Mouse (Mus musculus) adrenal gland, postnatal 36 days (tissue): ENCODE data around the gene Kank1. TPM values are rescaled to one million over a fixed set of nuclear protein-coding genes. Genes with fewer than 3 reads are reported as not detected.

Experiments
- DNase-seq, 2 experiments: peaks; one replicate each; pipeline ENCODE4 v3.0.0; 2021; ENCODE audit warnings: mixed read lengths in 1 of 2
- total RNA-seq, 2 experiments: library from RNA; stranded (reverse); gene quantifications; 2 replicates each; pipeline ENCODE4 v1.2.3; 2021

Gene Kank1
- total RNA-seq, 2 experiments from 2014 or later = 12.4 to 15.9 TPM

DNA sequence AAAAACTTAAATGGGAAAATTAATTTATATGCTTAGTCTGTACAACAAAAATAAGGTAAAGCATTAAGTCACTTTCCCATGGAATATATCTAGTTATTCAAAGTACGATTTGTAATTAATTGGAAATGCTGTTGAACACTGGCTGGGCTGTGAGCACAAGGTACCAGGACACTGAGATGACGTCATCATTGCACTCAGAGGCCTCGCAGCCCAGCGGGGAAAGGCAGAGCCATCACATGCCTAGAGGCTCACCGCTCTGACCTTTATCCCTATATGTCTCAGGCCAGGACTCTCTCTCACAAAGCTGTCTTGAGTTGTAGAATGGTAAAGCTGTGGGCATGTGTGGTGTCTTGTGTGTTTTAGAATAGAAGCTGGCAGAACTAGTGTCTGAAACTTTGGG is 128.9 kb downstream of the Kank1 start:
- DNase-seq = no peak

DNA sequence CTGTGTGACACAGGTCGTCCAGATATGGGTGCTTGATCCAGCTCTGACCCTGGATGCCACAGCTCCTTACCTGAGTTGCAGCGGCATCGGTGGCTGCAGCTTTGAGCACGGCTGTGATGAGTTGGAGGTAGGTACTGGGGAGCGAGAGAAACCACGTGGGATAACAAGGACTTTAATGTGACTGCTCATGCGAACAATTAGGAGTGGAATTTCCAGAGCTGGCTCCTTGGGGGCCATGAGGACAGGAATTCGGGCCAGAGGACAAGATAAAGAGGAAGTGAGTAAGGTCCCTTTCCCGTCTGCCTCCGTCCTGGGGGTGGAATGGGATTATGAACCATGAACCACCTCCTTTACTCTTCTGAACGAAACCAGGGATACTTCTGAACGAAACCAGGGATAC is 129.8 kb downstream of the Kank1 start:
- no peak for DNase-seq

DNA sequence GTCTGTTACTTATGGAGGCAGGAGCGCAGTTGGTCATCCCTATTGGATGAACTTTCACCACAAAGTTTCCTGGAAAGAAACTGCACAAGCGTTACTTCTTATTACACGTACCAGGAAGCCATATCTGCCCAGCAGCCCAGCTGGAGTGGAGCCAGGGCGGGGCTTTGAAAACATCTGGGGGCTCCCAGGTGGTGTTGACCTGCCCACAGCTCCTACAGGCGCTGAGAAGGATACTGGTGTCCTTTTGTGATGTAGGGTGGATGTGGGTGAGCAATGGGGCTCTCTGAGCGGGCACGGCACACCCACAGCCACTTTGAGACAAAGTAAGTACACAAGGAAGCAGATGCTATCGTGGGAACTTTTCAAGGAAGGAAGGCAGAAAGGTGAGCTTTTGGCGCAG is 133.7 kb downstream of the Kank1 start:
- no peak for DNase-seq

DNA sequence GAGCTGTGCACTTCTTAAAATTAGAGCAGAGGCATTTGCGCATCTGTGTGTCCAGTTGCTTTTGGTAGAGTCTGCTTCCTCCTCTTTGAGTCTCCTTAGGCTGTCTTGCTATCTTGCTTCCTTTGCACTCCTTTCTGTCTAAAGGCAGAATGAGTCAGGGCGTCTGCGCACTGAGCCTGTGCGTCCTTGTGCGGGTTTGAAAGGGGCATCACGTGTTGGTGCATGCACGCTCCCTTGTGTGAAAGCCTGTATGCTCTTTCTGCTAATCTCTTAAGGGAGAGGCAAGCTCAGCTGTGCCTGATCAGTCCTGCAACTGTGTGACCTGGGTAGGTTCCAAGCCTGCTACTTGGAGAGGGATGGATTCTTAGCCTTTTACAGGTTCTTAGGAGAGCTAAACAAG is 136.0 kb downstream of the Kank1 start:
- DNase-seq = no peak

DNA sequence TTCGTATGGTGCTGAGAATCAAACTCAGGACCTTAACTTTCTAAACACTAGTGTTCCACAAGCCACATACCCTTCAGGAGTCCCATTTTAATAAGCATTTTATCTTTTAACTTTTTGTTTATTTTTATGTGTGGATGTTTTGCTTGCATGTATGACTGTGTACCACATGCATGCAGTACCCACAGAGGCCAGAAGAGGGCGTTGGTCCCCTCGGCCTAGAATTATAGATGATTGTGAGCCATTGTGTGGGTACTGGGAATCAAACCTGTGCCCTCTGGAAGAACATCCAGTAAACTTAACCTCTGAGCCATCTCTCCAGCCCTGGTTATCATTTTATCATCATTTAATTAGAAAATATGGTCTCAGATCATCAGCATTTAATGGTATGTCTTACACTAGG is 136.8 kb downstream of the Kank1 start:
- DNase-seq = no peak

DNA sequence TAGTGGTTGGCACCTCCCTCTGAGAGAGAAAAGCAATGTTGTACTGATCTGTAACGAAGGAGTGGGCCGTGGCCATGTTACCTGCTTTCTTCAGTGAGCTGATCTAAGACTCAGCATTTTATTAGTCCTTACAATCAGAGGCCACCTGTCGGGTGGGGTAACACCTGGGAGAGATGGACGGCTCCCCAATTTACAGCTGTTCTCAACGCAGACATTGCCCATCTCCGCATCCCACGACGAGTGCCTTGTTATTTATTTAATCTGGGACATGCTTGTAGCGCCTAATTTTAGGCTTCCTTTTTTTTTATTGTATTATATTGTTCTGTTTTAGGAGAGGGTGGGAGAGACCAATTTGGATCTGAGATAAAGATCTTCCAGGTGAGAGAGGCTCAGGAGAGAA is 137.4 kb downstream of the Kank1 start:
- DNase-seq = no peak

DNA sequence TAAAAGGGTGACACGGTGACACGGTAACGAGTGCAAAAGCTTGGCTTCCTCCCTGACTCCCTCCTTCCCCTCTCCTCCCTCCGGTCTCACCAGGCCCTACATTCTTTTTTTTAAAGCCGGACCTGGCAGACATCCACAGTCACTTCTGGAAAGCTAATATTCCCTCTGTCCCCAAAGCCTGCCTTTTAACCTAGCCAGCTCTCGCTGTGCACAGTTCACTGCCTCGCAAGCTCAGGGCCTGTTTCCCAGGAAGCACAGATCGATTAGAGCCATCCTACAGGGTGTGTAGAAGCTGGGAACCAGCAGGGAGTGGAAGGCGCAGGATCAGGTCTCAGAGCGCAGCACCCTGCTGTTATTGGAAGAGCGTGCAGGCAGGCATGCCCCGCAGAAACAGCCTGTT is 138.2 kb downstream of the Kank1 start:
- DNase-seq = peak in 1 of 2 experiments; percentile 56

DNA sequence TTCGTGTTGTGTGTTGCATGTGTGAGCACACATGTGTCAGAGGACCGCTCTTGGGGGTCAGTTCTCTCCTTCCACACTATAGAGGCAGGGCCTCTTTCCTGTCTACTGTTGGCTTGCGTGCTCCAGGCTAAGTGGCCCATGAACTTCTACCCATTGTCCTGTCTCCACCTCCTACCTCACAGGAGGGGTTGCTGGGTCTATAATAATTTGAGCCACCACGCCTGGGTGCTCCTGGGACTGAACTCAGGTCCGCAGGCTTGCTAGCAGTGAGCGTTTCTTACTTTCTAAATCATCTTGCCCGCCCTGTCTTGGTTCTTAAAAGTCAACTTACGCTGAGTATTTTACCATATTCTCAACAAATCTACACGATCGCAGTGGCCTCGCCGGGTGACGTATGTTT is 140.1 kb downstream of the Kank1 start:
- no peak for DNase-seq

DNA sequence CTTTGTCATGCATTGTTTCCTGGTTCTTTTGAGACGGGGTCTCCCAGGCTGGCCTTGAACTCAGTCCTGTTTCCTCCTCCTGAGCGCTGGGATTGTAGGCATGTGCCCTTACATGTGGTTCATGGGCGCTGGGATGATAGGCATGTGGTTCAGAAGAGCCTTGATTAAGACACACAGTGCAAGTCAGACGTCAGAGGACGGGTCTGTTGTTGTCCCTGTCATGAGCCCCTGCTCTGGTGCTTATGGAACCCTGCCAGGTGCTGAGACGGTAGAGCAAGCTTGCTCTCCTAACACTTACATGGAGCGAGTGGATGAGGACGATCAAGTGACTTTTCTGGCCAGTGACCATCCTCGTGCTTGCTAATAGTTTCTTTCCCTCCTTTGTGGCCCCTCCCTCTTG is 143.9 kb downstream of the Kank1 start:
- no peak for DNase-seq

DNA sequence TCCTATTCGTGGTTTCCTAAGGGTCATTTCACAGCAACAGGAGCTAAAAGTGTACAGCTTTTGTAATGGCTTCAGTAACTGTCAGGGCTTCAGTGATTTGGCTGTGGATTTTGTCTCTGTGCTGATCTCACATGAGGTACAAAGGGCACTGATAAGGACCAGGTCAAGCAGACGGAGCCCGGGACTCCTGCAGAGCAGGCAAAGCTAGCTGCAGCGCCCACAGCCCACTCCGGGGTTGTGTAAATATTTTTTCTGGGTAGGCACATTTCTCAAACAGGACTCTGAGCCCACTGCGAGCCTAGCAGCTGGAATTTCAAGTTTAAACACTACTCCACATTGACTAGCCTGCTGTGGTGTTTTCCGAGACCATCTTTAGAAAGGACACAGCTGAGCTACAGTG is 145.2 kb downstream of the Kank1 start:
- DNase-seq = no peak

DNA sequence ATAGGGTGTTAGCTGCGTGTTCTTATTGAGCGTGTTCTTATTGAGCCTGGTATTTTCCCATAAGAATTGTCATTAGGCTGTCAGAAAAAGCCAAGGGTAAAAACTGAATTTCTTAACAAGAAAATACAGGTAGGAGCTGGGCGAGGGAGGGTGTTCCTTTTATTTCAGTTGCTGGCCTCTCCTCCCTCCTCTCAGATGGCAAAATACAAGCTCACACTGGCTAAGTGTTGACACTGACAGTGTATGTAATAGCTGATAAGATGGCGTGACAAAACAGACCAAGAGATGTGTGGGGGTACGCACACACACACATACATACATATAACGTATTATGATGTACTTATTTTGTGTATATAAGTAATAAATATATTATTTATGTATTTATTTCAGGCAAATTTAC is 145.7 kb downstream of the Kank1 start:
- no peak for DNase-seq

DNA sequence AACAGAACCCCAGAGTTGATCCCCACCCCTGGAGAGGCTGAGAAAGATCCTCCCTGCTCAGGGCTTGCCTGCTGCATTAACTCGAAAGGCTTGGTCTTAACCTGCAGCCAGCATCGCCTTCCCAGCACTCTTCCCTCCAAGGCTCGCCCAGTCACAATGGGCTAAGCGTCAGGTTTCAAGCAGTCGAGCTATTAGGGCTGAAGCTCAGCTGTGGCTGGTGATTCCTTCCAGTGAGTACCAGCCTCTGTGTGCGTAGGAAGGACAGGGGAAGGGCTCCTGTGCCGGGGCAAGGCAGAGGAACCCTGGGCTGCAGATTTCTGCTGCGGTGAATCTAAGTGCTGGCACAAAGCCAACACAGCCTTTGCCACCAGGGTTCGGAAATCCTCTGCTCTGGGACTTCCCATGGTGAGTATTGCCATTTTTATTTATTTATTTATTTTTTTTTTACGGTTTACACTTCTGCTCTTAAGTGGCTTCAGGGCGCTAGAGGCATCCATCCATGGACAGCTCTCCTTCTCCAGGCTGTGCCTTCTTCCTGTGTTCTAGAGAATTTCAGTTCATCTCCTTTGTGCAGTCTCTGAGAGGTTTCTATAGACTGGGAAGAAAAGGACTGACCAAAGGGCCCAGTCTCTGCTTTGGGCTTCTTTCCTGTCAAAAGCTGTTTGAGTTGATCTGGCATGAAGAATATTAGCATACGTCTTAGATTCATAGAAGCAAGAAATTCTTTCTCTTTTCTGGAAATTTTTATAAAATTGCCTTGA is 146.8 kb downstream of the Kank1 start:
- peak in 1 of 2 experiments; percentile 42 for DNase-seq

DNA sequence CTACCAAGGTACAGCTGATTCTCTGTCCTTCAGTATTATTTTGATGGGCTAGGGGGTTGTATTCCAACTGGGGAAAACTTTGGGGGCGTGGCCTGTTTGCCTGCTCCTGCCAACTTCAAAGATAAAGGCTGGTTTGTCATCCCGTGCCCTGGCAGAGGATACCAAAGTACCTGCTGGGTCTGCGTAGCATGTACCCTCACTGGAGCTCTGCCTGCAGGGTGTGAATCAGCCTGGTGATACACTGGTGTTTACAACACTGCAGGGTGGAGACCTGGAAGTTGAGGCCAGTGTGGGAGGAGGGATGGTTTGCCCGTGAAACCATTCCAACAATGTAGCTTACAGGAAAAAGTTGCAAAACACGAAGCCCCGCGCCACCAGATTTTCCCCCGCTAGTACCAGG is 149.2 kb downstream of the Kank1 start:
- peak in 1 of 2 experiments; percentile 29 for DNase-seq

DNA sequence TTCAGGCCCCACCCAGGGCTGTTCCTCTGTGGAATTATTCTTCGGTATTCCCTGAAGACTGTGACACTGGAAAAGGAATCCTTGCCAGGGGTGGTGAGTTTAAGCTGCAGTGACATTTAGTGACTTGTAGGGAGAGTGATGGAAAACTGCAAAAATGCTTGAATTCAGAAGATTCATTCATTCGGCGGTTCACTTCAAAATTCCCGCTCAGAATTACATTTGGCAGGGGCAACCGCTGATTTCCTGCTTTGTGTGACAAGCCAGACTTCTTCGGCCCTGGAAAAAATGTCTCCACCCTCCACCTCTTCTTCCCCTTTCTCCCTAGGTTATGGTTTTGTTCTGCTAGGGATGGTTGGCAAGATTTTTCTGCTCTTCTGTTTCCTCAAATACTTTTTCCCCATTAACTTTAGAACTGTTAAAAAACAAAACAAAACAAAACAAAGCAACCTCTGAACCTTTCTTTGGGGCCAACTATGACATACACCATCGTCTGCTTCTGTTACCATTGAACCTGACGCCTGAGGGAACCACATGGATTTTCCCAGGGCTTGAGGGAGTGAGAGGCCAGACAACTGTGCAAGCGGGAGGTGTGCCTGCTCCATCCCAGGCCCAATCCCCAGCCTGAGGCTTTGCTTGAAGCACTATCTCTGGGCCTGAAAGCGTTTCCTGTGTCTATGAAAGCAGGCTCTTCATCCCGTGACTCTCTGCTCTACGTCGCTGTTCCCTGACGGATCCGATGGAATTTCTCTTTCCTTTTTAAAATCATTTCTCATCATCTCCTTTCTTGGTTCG is 150.1 kb downstream of the Kank1 start:
- DNase-seq = no peak

DNA sequence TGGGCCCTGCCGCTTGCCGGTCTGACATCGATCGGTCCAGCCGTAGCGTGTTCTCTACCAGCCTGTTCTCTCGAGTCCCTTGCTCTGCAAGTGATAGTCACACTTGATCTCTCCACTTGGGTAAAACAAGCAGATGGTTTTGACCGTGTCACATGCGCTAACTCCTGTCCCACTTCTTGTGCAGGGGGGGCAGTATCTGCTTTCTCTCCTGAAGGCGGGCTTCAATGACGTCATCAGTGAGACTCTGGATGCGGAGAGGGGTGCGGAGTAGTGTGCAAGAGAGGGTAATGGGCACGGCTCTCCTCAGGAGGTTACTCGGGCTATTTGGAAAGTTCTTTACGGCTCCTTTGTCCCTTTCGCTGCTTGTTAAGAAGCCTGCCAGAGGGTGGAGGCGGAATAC is 151.1 kb downstream of the Kank1 start:
- DNase-seq = no peak

DNA sequence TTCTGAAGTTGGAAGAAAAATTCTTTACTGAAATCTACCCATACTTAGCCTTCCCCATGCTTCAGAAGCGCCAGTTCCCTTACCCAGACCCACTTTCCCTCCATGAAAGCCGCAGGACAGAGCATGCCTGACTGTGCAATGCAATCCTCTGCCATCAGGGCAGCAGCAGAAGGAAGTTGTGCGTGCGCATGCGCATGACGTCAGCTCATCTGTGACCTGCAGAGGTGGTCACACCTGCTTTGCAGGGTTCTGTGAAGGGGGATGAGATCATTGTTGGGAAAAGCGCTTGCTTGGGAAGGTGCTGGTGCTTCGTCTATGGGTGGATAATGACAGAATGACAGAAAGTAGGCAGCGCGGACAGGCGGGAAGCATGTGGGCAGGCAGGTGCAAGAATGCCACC is 155.4 kb downstream of the Kank1 start:
- DNase-seq = no peak

DNA sequence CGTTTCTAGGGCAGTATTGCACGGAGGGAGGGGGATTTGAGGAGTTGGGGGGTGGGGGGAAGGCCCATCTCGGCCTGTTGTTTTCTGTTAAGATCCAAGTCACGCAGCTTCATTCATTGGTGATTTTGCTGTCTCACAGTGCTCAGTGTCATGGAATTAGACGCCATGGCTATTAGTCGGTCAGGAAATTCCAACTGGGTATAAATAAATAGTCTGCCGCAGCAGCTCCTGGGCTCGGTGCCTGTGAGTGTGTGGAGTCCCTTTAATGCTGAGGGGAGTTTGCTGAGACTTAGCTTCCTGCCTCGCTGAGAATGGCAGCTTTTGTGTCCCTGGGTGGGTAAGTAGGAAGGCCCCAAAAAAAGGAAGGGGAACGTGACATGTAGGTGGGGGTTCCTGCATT is 158.3 kb downstream of the Kank1 start:
- DNase-seq = peak in 1 of 2 experiments; percentile 42

DNA sequence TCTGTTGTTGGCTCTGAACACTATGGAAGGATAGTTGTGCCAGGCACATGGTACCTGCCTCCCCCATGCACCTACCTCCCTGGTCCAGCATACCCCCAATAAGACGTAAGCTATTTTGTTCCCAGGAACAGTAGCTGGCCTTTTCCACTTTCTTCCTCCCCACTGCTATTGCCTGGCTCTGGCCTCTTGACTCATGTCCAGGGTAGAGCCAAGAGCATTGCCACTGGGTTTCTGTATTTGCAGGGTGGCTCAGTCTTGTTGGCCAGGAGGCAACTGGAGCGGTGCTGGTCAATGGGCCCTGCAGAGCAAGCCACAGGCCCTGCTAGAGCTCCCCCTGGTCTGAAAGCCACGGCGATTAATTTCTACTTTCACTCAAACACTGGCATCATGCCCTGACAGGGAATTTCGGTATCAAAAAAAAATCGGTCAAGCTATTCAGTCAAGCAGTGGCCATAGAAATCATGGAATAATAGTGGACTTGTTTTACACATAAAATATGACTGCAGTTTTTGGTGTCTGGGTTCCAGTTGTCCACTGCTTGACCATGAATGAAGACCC is 160.0 kb downstream of the Kank1 start:
- no peak for DNase-seq

DNA sequence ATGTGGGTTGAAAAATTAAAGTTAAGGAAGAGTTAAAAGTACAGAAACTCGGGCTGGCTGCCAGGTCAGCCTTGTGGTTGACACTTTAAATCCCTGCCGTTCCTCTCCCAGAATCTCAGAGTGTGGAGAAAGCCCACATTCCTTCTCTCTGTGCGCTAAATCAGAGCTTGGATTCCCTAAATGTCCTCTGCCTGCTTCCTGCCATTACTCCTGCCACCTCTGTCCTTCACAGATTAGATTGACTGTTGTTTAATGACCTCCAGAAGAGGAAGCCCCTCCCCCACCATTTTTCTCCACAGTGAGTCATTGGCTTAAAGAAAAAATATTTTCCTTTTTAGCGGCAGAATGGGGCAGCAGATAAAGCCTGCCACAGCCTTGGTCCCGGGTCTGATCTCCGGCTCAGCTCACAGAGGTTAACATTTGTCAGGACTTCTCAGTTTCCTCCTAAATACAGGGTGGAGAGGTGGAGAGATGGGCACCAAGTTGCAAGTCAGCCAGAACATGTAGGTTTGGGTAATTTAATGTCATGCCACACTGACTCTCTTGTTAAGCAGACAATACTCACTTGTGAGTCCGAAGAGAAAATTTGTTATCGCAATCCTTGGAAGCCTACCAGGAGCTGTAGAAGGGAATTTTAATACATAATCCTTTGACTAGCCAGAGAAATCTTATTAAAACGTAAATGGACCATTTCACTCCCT is 162.9 kb downstream of the Kank1 start:
- peak; percentile 61 to 72 for DNase-seq

DNA sequence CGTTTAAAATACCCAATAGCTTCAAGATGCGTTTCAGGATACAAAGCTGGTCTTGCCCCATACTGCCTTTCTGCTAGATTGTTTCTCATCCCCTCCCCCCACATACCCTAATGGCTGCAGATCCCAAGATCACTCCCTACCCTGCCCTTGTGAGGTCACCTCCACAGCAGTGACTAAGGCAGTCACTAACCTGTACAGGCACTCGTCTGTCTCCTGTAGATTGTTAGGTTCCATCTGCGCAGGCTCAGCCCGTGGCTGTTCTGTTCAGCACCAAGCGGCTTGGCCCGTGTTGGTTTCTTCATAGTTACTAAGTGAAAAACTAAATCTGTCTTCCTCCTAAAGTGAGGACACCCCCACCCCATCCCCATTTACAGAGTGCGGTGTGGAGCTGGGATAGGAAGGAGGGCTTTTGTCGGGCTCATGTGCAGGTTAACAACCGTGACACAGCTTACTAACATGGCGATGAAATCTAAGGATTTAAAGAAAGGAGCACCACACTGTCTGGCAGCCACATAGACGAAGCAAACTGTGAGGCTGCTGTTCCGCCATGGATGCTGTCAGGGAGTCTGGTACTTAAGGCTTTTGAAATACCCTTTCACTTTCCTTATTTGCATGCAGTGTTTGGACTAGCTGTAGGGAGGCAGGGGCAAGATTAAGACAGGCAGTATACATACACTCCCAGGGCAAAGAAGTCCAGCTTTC is 163.6 kb downstream of the Kank1 start:
- DNase-seq = no peak

DNA sequence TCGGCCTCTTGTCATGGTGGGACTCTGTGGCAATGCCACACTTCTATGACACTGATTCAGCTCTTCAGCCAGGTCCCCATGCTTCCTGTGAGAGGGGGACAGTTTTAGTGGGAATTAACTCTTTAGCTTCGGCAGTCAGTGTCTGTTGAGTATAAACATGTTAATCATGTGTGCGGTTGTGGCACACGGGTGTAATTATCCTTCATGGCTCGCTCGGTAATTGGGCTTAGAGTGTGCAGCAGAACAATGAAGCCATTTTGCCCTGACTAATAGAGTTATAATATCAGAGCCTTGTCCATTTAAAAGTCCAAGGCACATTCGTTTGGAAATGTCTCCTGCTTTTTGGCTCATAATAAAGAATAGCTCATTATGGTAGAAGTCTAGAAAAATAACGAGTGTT is 164.7 kb downstream of the Kank1 start:
- DNase-seq = no peak

DNA sequence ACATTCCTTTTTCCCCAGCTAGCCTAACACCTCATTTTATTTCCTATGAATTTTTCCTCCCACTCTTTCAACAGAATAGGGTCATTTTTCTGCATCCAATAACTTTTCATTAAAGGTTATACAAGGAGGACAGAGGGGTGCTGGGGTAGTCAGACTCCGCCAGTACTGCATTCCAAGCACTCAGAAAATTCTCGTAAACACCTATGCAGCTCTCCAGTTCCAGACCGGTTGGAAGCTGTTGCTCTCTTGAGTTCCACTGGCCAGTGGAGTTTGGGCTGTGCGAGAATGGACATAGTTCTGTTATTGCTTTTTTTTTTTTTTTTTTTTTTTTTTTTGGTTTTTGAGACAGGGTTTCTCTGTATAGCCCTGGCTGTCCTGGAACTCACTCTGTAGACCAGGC is 167.4 kb downstream of the Kank1 start:
- no peak for DNase-seq
